Mouse (Mus musculus): ENCODE measurements around the gene Ptx4.
"Not testable (repeated sequence)": the region's sequence is repeated elsewhere in the genome, so short reads cannot be mapped to it uniquely, and the experiment has no call there.

Gene Ptx4

DNA sequence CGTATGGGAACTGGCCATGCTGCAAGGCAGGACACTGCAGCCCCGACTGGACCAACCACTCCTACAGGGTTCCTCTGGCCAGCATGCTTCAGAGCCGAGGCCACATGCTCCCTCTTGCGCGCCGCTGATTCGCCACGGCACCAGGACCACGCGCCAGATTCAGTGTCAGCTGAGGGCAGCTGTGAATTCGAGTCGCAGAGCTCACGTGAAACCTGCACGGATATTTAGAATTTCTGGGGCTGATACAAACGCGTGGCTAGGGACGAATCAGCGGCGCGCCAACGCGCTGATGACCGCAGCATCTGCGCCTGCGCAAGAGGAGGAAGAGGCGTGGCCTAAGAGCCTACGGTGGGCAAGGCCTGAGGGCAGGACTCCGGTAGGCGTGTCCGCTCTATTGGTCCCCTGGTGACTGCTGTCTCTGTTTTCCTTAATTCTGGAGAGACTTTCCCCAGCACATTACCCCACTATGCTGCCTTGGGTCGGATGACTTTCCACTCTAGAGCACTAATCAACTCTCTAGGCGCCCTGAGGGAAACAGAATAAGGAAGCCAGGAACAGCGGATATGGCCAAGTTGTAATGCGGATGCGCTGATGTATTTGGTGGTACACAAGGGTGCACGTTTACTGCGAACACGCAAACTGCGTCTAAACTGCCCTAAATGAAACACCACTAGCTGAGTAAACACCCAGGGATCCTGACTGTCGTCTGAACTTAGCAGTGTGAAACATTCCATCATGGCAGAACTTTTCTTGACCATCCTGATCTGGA, 4.7 kb upstream of the Ptx4 start, which contains the start of gene Telo2:
Gene Telo2 (minus strand): TSS at position 304 of the 769 bp plus-strand sequence.
- peak; percentile 95 to 98 for DNase-seq (ENCODE audit: low spot score in 2 of 2)

DNA sequence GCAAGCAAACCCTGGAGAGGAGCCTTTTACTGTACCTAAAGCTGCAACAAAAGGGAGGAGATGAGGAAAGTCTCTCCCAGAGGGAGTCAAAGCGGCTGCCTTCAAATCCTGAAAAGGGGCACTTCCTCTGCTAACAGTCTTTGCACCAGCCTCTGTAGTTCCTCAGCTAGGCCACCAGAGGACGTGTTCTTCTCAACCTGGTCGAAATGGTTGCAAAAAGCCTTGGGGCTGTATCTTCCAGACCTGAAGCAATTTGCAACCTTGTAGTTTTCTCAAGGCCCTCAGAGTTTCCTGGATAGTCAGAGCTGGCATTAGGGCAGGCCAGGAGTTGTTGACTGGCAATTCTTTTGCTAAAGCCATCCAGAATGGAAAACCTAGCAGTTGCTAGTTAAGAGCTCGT, 3.3 kb upstream of the Ptx4 start:
- DNase-seq (ENCODE audit: low spot score in 2 of 2) = peak in 1 of 2 experiments; percentile 62

DNA sequence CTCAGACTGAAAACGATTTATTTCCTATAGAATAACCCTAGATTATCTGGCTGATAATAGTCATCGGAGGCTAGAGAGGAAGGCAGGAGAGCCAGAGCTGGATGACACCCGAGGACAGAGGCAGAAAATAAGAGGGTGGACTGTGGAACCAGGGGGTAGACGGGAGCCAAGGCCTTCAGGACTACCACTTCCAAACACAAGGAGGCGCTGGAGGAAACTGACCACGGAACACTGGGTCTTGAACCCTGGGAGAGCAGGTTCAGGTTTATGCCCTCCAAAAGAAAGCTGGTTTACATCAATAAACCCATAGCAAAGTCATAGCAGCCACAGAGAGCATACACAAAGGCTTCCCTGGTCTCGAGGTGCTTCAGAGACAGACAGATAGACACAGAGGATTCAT, 3.4 kb downstream of the Ptx4 start:
- DNase-seq (ENCODE audit: low spot score in 2 of 2) = peak; percentile 26 to 65

DNA sequence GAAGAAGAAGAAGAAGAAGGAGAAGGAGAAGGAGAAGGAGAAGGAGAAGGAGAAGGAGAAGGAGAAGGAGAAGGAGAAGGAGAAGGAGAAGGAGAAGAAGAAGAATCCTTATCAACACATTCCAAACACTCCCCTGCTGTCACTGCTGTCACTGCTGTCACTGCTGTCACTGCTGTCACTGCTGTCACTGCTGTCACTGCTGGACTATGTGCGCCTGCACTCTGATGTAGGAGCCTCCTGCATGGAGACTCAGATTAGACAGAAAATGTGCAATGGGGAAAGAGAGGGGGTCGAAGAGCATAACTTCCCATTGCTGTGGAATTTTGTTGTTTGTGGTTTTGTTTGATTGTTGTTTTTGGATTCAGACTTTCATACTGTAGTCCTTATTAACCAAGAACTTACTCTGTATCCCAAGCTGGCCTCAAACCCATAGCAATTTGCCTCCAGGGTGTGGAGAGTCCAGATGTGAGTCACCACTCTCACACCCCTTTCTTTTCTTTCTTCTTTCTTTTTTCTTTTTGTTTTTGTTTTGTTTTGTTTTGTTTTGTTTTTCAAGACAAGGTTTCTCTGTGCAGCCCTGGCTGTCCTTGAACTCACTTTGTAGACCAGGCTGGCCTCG, 5.0 kb downstream of the Ptx4 start:
- not testable (repeated sequence) for DNase-seq (ENCODE audit: low spot score in 2 of 2)

DNA sequence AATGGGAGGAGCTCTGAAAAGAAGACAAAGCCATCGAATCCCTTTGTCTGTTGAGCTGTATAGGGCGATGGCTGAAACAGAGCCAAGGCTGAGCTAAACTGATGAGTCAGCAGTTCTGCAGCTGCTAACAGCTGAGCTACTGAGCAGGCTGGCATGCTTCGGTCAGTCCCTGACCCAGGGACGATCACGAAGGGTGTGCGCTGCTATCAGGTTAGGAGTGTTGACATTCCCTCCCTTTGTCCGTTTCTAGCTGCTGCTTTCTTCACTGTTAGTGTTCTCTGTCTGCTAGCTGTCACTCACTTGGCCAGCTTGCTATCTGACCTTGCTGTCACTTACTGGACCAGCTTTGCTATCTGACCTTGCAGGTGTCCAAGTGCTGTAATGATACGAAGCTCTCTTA, 6.5 kb downstream of the Ptx4 start:
- DNase-seq (ENCODE audit: low spot score in 2 of 2) = peak; percentile 51 to 60

DNA sequence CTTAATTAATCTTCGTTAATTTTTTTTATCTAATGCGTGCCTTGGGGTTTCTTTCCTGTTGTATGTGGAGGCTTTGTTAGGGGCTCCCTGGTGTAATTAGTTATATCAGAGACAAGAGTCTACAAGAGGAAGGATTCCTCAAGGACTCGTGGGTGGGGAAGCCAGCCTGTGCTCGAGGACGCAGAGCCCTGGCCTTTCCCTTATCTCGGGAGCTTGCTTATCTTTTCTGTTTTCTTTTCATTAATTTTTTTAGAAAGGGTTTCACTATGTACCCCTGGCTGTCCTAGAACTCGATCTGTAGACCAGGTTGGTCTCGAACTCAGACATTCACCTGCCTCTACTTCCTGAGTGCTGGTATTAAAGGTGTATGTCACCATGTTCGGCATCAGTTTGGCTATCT, 7.1 kb downstream of the Ptx4 start:
- DNase-seq (ENCODE audit: low spot score in 2 of 2) = peak in 1 of 2 experiments; percentile 24

DNA sequence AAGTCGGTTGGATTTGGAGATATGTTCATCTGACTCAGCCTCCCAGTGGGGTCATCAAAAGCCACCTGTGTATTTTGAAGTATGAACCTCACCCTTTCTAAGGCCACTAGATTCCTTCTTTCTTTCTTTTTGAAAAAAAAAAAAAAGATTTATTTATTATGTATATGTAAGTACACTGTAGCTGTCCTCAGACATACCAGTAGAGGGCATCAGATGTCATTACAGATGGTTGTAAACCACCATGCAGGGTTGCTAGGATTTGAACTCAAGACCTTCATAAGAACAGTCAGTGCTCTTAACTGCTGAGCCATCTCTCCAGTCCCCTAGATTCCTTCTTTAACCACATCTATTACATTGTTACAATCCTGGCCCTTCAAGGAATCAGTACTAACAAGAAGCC, 9.5 kb downstream of the Ptx4 start:
- no peak for DNase-seq (ENCODE audit: low spot score in 2 of 2)

DNA sequence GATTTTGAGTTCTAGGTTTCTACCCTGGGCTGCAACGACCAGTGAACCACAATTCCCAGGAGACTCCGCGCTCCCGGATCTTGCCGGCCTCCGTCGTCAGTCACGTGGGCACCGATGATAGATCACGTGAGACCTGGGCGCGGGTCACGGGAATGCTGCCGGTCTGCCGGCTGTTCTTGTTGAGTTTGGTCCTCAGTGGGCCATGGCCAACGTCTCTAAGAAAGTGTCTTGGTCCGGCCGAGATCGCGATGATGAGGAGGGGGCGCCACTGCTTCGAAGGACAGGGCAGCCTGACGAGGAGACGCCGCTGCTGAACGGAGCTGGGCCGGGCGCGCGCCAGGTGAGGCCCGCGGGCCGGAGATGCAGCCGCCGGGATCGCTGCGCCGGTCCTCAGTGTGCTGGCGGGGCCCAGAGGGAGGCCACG, 12.7 kb downstream of the Ptx4 start, which contains the start of gene Clcn7:
Gene Clcn7 (plus strand): TSS at position 117 of the 424 bp plus-strand sequence.
- DNase-seq (ENCODE audit: low spot score in 2 of 2) = peak; percentile 87 to 94

DNA sequence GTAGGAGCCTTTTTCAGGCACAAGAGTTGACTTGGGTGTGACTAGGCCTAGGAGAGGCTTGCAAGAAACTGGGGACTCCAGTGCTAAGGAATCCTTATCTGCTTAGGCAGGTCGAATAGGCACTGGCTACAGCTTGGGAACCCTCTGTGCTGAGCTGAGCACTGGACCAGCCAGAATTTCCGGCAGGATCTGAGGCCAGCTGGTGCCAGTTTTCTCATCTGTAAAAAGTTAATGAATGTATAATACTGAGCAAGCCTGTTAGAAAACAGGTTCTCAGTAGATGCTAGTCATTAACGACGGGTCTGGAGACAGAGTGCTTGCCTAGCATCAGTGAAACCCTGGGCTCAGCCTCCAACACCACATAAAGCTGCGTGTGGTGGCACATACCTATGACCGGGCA, 15.1 kb downstream of the Ptx4 start:
- no peak for DNase-seq (ENCODE audit: low spot score in 2 of 2)

DNA sequence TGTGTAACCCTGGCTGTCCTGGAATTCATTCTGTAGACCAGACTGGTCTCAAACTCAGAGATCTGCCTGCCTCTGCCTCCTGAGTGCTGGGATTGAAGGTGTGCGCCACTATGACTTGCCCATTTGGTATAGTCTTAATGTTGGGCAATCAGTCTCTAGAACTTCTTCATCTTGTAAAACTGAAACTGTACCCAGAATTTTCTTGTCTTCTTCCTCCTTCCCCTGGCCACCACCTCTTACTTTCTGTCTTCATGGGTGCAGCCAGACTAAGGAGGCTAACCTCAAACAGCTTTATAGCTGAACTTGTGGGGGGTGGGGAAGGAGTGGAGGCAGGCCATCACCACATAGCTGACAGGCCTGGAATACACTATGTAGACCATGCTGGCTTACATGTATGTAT, 18.2 kb downstream of the Ptx4 start:
- no peak for DNase-seq (ENCODE audit: low spot score in 2 of 2)

DNA sequence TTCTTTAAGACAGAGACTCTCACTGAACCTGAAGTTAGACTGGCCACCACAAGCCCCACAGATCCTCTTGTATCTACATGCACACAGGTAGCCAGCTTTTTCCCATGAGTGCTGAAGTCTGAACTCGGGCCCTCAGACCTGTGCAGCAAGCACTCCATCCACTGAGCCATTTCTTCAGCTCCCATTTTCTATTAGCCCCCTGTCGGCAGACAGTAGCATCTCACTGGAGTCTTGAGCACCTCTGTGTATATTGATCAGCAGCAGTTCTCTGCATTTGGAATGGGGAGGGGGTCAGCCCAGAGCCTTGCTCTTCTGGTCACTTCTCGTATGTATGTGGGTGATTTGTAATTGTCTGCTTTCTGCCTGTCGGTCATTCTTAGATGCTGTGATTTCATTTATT, 19.4 kb downstream of the Ptx4 start:
- no peak for DNase-seq (ENCODE audit: low spot score in 2 of 2)

DNA sequence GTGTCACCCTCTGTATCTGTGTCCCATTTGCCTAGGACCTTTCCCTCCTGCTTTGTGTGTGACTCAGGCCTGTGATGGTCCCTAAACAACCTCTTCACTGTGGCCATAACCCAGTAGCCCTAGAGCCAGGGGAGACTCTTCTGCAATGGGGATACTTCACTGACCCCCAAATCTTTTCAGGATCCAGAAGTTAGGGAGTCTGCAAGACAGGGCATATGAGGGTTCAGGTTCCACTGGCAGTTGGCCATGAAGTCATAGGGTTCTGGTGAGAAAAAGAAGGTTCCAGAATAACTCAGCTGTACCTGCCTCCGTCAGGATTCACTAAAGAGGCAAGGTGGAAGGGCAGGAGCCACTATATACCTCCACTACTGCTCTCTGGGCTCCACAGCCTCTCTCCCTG, 41.6 kb downstream of the Ptx4 start, which contains the start of gene Ccdc154:
Gene Ccdc154 (plus strand): TSS at position 301 of the 400 bp plus-strand sequence.
- no peak for DNase-seq (ENCODE audit: low spot score in 2 of 2)

DNA sequence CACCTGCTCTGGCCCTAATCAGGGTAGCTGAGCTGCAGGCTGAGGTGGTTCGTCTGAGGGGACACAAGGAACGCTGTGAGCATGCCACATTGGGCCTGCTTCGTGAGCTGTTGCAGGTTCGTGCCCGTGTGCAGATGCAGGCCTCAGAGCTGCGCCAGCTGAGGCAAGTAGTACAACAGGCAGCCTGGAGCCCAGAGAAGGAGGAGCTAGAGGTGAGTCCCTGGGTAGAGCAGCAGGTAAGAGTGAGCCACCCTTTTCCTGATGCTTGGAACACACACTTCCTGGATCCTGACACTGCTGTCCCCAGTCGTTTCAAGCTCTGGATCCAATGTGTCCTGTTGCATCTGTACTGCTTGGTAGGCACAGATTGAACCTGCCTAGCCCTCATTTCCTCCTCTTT, 42.8 kb downstream of the Ptx4 start:
- DNase-seq (ENCODE audit: low spot score in 2 of 2) = no peak

DNA sequence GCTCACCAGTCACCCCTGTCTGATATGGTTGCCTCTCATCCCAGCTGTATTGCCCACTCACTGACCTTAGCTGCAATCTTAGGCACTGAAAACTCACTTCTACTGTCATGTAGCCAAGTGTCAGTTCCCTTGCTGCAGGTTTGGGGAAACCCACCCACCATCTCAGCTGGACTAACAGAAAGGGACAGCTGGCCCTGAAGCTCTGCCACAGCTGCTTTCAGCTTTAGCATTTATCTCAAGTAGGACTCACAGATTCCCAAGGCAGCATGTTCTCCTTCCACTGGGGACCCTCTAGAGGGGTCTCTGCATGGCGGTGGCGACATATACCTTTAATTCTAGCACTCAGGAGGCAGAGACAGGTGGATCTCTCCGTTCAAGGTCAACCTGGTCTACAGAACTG, 44.2 kb downstream of the Ptx4 start:
- no peak for DNase-seq (ENCODE audit: low spot score in 2 of 2)

DNA sequence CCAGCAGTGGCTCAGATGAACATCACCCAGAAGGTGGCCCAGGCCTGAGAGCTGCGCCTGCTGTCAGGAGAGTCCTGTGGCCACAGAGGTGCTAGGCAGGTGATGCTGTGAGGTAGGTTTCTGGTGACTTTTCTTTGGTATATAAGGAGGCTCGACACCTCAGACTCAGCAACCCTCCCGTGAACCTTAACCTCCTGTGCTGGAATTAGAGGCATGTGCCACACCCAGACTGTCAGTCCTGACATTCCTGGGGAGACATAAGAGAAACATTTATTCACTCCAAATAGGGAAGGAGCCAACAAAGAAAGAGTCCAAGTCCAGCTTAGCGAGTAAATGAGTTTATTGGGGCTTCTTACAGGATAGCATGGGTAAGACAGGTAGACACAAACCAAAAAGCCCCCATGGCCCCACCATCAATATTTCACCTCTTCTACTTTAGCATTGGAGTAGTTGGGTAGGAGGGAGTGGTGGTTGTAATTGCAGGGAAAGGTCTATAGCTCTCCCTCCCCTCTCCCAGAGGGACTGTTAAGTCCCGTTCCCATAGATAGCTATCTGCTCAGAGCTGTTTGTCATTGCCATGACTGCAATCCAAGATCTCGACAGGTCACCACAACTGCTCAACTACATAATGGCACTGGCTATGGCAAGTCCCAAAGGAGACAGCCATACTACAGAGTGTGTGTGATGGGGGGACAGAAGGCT, 45.6 kb downstream of the Ptx4 start:
- no peak for DNase-seq (ENCODE audit: low spot score in 2 of 2)

DNA sequence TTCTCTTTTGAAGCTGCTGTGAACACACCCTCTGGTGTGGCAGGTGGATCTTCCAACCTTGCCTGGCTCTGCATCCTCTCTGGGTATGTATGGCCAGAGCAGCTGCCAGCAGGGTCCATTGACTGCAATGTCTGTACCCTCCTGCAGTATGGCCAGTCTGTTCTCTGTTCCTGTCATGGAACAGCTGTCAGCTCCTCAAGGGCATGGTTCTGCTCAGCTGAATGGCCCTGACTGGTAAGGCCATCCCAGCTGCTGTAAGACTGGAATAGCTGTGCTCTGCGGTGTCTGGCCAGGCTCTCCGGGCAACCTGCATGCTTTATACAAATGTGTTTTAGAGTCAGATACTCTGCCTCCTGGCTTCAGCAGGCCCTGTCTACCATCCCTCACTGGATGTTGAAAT, 49.1 kb downstream of the Ptx4 start:
- DNase-seq (ENCODE audit: low spot score in 2 of 2) = no peak

DNA sequence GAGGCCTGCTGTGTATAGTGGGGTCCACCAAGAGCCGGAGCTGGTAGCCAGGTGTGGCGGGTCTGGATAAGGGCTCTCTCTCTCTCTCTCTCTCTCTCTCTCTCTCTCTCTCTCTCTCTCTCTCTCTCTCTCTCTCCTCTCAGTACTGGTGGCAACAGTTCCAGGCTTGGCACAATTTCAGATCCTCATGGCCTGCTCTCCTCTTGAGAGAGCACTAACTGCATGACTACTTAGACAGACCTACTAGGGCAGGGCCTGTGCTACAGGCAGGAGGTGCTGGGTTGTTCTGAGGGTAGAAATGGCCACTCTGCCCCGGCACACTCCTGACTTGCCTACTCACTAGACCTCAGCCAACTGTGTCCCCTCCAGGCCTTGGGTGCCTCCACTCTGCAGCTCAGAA, 52.0 kb downstream of the Ptx4 start:
- no peak for DNase-seq (ENCODE audit: low spot score in 2 of 2)

Measured in spleen, postnatal 10 days (tissue).